Mouse (Mus musculus) liver, postnatal 0 days (tissue): Measurements from ENCODE around the gene Timp3. TPM values are rescaled to one million over a fixed set of nuclear protein-coding genes. Genes with fewer than 3 reads are reported as not detected.
A peak's percentile ranks its signal among the peaks of the same experiment; 100 is the strongest.

Experiments
- ATAC-seq: fragments of 200-750 bp; cut with Nextera tagmentation; 2 replicates; pipeline ENCODE4 v1.8.0; 2017; ENCODE audit warnings: mild to moderate bottlenecking, moderate library complexity
- DNase-seq: peaks from one replicate; pipeline ENCODE4 v3.0.0-alpha.2; 2016
- H3K27ac ChIP-seq: fragments of 300-500 bp; sonication (generic); 2 replicates; pipeline ENCODE4 v1.5.1; 2014; ENCODE audit warnings: antibody characterized with exemption, moderate library complexity, mild to moderate bottlenecking, low read depth
- H3K27me3 ChIP-seq: fragments of 300-500 bp; sonication (generic); 2 replicates; pipeline ENCODE4 v1.6.1; 2014; ENCODE audit warnings: low read length, control low read depth, mixed read lengths; ENCODE audit not compliant: insufficient read depth
- H3K36me3 ChIP-seq: fragments of 300-500 bp; sonication (generic); replicated peaks from 2 replicates; pipeline ENCODE4 v1.6.1; 2014; ENCODE audit warnings: mild to moderate bottlenecking, control low read depth, low read length, moderate library complexity, mixed read lengths; ENCODE audit not compliant: insufficient read depth
- H3K4me1 ChIP-seq: fragments of 300-500 bp; sonication (generic); 2 replicates; pipeline ENCODE4 v1.6.1; 2014; ENCODE audit warnings: antibody characterized with exemption, mild to moderate bottlenecking, control low read depth; ENCODE audit not compliant: insufficient read depth
- H3K4me2 ChIP-seq: fragments of 300-500 bp; sonication (generic); 2 replicates; pipeline ENCODE4 v1.6.1; 2014; ENCODE audit warnings: low read depth, mild to moderate bottlenecking, low read length, moderate library complexity, mixed read lengths
- H3K4me3 ChIP-seq: fragments of 300-500 bp; sonication (generic); 2 replicates; pipeline ENCODE4 v1.5.1; 2014; ENCODE audit warnings: low read depth, low read length
- H3K9ac ChIP-seq: fragments of 300-500 bp; sonication (generic); replicated peaks from 2 replicates; pipeline ENCODE4 v1.6.1; 2014; ENCODE audit warnings: mild to moderate bottlenecking, moderate library complexity
- H3K9me3 ChIP-seq: fragments of 300-500 bp; sonication (generic); 2 replicates; pipeline ENCODE4 v1.6.1; 2016; ENCODE audit warnings: mild to moderate bottlenecking, control low read depth, low read length, mixed read lengths
- CTCF ChIP-seq: sonication (generic); IDR thresholded peaks from 2 replicates; pipeline ENCODE4 v1.5.1; 2016; ENCODE audit warnings: antibody characterized with exemption, low read depth
- EP300 ChIP-seq: IDR thresholded peaks from 2 replicates; pipeline ENCODE4 v1.6.1; 2016; ENCODE audit warnings: antibody characterized with exemption, low read depth, mild to moderate bottlenecking
- WGBS: fragments of 180-500 bp; shearing (Covaris S2); extraction: QIAGEN DNeasy Blood & Tissue Kit; methylation state at CpG from one replicate; pipeline ENCODE4 v1.1.7; 2014; ENCODE audit not compliant: insufficient replicate concordance; 5-methylcytosine and 5-hydroxymethylcytosine counted together
- polyA plus RNA-seq: library from polyadenylated mRNA; unstranded; fragments of >200 nt; fragmentation: Nextera tagmentation; extraction: Ambion mirVana; gene quantifications from 2 replicates; pipeline ENCODE4 v1.2.1, GENCODE M21; 2015

Gene Timp3
- polyA plus RNA-seq, 1 experiment from 2014 or later = 7.9 TPM

GRCm38 (mm10) chr10:86334581-86334980, 34.4 kb downstream of the Timp3 start:
- Histone ChIP-seq H3K27ac (no peak overlapping the region), H3K4me3 (no peak overlapping the region), H3K36me3 (no peaks in the 10 kb centered on the region), H3K9me3 (no peaks in the 10 kb centered on the region), H3K9ac (no peak overlapping the region), H3K27me3 (no peaks in the 10 kb centered on the region), H3K4me1 (peaks cover 16% of the 10 kb centered on the region), H3K4me2 (no peak overlapping the region)
- DNase-seq (no peak), ATAC-seq (no peak)
- WGBS = 65% methylated on average over 8 of the region's 8 CpGs
- TF ChIP-seq EP300 = no peak
- TF ChIP-seq CTCF = no peak

DNA sequence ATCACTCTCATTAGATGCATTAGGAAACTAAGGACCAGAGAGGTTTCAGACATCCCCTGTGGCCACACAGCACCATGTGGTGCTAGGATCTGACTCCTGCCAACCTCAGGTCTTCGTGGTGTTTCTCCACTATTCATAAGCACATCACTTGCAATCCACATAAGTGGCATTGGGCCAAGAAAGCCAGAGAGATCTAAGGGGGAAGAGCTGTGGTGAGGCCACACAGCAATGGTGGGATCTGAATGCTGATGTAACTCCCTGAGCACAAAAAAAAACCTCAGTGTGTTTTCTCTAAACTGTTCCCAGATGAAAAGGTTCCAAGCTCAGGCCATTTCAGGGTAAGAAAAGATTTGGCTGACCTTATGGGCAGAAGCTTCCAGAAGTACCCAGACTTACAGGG, 36.3 kb downstream of the Timp3 start:
- TF ChIP-seq EP300 = no peak
- TF ChIP-seq CTCF = no peak
- peaks cover 26% of the 10 kb centered on the region for H3K4me1 ChIP-seq
- H3K4me3 ChIP-seq = no peak overlapping the region

DNA sequence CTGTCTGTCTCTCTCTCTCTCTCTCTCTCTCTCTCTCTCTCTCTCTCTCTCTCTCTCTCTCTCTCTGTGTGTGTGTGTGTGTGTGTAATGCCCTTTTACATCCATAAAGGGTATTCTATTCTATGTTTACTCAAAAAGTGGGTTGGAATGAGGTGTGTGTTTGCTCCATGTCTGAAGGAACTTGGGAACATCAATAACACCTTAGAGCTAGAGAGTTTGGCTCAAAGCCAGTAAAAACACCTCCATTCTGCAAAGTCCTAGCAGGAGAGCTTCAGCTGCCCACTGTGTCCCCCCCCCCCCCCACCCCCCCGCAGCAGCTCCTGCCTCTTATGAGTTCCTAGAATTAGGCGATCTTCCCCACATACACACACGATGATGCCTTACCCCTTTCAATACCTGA, 37.1 kb downstream of the Timp3 start:
- no peak overlapping the region for H3K4me3 ChIP-seq
- DNase-seq (no peak), ATAC-seq (no peak)
- no peaks in the 10 kb centered on the region for H3K27me3 ChIP-seq
- no peak for TF ChIP-seq EP300
- TF ChIP-seq CTCF = no peak
- peaks cover 32% of the 10 kb centered on the region for H3K4me1 ChIP-seq
- WGBS = 54% methylated on average over 3 of the region's 3 CpGs
- H3K27ac ChIP-seq = no peak overlapping the region
- no peak overlapping the region for H3K4me2 ChIP-seq
- no peaks in the 10 kb centered on the region for H3K9me3 ChIP-seq
- H3K9ac ChIP-seq = no peak overlapping the region
- no peaks in the 10 kb centered on the region for H3K36me3 ChIP-seq

More for the DNA sequence above, 36.3 kb downstream of the Timp3 start:
- whole genome bisulfite sequencing = 49% methylated on average over 1 of the region's 1 CpGs
- no peak overlapping the region for H3K4me2 ChIP-seq
- no peaks in the 10 kb centered on the region for H3K36me3 ChIP-seq
- no peak overlapping the region for H3K27ac ChIP-seq
- no peaks in the 10 kb centered on the region for H3K9me3 ChIP-seq
- no peak for DNase-seq
- H3K27me3 ChIP-seq = no peaks in the 10 kb centered on the region
- ATAC-seq = no peak
- no peak overlapping the region for H3K9ac ChIP-seq

DNA sequence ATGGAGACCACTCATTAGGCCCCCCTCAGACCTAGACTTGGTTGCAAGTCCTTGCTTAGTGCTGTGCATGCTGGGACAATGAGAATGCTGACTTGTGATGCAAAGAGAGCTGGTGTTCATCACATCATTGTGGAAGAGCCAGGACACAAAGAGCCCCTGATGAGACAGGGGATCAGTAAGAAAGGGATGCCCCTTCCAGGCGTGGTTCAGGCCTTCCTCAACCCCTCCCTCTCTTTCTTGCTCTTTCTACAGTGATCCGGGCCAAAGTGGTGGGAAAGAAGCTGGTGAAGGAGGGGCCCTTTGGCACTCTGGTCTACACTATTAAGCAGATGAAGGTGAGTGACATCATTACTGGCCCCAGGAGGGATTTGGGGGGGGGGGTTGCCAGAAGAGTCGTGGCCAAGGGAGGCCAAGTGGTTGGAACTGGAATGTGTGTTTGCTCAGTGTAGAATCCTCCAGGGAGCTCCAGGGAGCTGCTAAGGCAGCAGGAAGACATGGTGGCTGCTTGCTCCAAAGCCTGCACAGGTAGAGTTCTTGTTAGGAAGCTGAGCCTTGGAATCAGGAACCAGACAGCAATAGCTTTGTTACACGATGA, 38.0 kb downstream of the Timp3 start:
- DNase-seq = no peak

DNA sequence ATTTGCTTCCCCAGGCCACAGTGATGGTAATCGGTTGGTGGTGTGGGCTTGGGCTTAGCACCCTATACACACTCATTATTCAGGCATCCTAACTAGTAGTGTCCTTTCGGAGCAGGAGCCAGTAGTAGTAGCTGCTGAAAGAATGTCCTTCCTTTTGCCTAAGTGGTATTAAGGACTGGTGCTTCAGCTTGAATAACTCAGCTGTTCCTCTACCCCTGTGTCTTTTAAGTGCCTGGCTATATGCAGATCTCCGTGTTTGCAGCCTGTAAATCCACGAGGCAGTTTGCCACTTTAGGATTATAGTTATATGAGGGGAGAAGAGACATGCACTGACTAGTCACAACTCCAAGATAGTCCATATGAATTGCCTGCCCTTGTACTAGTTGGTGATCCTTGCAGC, 38.9 kb downstream of the Timp3 start:
- no peak overlapping the region for H3K4me3 ChIP-seq
- no peak overlapping the region for H3K4me2 ChIP-seq
- WGBS = 80% methylated on average over 4 of the region's 4 CpGs
- H3K27ac ChIP-seq = peak overlapping the region; percentile 53
- no peak overlapping the region for H3K9ac ChIP-seq
- H3K4me1 ChIP-seq = peaks cover 37% of the 10 kb centered on the region
- DNase-seq = no peak
- no peaks in the 10 kb centered on the region for H3K27me3 ChIP-seq
- TF ChIP-seq EP300 = no peak
- TF ChIP-seq CTCF = no peak
- H3K36me3 ChIP-seq = no peaks in the 10 kb centered on the region
- no peak for ATAC-seq
- no peaks in the 10 kb centered on the region for H3K9me3 ChIP-seq

More for the DNA sequence above, 38.0 kb downstream of the Timp3 start:
- TF ChIP-seq CTCF = no peak
- TF ChIP-seq EP300 = no peak
- no peaks in the 10 kb centered on the region for H3K27me3 ChIP-seq
- no peak overlapping the region for H3K4me3 ChIP-seq
- H3K9ac ChIP-seq = no peak overlapping the region
- H3K9me3 ChIP-seq = no peaks in the 10 kb centered on the region
- H3K27ac ChIP-seq = no peak overlapping the region
- H3K4me1 ChIP-seq = peaks cover 37% of the 10 kb centered on the region
- no peak overlapping the region for H3K4me2 ChIP-seq
- no peak for ATAC-seq
- no peaks in the 10 kb centered on the region for H3K36me3 ChIP-seq
- 71% methylated on average over 4 of the region's 4 CpGs for WGBS

DNA sequence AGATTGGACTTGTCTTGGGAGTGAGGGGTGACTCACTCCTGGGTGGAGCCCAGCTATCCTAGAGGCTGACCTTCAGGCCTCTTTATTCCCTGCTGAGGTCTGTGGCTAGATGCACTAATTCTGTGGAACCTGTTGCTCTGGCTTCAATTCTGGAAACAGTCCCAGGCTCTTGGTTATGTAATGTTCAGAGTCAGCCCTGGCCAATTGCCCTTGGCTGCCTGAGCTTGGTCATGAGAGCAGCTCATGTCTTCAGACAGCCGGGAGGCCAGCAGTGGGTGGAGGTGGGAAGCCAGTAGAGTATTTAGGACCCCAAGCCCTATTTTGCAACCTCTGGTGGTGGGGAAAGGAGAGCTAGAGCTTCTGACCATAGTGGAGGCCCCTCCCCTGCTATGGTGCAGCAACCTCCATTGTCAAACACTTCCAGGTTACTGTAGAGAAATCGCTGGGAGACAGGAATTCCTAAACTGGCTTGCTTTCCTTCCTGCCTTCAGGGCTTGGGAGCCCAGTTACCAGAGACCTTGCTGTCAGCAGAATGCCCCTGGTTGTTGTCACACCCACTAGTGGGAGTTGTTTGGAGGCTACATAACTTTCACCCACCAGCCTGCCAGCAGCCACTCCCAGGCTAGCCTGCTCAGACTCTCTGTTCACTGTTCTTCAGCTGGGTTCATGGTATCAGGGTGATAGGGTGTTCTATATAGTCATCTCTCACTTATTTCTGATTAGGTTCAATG, 39.6 kb downstream of the Timp3 start:
- peak; percentile 63 for DNase-seq
- H3K4me3 ChIP-seq = no peak overlapping the region
- no peaks in the 10 kb centered on the region for H3K9me3 ChIP-seq
- H3K9ac ChIP-seq = no peak overlapping the region
- H3K4me2 ChIP-seq = no peak overlapping the region
- H3K4me1 ChIP-seq = peaks cover 37% of the 10 kb centered on the region
- no peaks in the 10 kb centered on the region for H3K36me3 ChIP-seq
- TF ChIP-seq CTCF (no peak), EP300 (no peak)
- peak overlapping the region; percentile 53 for H3K27ac ChIP-seq
- H3K27me3 ChIP-seq = no peaks in the 10 kb centered on the region
- peak; percentile 50 for ATAC-seq
- WGBS = 39% methylated on average over 2 of the region's 2 CpGs
